Mouse (Mus musculus): ENCODE data around the gene Ddx4.
A peak's percentile ranks its signal among the peaks of the same experiment; 100 is the strongest.
"Not testable (repeated sequence)": the region's sequence is repeated elsewhere in the genome, so short reads cannot be mapped to it uniquely, and the experiment has no call there.

The Ddx4 gene

DNA sequence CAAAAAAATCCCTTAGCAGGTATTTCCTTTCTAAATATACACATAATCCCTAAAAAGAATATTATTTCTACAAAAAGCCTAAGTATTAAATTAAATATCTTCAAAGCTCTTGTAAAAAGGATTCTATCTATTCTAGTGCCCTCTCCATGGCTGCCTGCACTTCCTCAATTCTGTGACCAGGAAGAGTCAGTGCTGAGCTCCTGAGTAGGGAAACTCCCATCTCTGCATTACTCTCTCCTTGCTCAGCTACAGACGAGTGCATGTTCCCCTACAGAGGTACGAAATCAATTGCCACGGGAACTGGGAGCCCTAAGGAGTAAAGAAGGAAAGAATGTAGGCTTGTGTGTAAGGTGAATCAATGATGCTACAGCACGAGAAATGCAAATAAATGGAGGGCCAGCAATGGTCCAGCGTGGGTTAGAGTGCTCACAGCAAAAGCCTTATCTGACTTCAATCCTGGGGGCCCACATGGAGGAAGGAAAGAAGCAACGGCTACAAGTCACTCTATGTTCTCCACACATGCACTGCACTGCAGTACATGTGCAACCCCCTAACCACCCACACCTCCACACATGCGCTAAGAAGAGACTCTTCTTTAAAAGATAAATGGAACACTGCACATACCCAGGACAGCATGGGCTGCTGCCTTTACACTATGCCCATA, 17.0 kb downstream of the Ddx4 start:
- no peak for DNase-seq

DNA sequence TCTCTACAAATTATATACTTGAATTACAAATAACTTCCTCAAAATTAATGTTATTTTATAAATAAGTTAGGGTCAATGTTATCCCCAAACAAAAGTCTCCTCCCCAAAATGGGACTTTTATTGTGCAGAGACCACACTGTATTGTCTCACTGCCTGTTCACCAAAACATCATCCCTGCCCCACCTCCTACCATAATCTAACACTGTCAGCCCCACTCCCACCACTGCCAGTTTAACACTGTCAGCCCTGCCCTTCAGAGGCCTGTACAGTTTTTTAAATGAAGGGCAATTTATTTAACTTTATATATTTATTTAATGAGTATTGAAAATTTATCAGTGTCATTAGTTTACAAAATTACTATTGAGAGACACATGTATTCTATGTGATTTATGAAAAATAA, 26.7 kb downstream of the Ddx4 start:
- no peak for DNase-seq

DNA sequence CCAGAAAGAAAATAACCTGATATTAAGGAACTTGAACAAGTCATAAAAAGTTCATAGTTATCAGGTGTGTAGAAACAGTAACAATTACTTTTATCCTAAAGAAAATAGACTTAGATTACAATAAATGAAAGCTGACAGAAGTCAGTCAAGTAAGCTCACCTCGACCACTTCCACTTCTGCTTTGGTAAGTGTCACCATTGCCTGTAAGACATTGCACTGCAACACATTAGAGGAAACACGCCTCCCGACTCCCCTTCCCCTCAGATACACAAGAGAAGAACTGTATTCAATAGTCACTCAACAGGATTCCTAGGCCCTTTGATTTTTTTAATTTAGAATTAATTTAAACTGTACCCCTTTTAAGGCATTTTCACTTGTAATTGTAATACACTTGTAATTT, 27.7 kb downstream of the Ddx4 start:
- DNase-seq = no peak

DNA sequence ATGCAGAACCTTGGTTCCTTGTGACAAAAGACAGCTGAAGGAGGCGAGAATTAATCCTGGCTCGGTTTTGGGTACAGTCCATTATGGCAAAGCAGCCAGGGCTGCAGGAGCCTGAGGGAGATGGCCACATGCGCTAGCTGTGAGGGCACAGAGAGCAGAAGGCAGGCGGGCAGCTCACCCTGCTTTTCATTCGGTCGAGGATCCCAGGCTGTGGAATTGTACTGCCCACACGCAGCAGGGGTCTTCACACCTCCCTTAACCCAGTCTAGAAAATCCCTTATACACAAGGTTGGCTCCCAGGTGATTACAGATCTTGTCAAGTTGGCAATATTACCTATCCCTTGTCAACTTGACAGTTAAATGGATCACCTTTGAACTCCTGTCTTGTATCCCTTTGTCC, 28.6 kb downstream of the Ddx4 start:
- no peak for DNase-seq

DNA sequence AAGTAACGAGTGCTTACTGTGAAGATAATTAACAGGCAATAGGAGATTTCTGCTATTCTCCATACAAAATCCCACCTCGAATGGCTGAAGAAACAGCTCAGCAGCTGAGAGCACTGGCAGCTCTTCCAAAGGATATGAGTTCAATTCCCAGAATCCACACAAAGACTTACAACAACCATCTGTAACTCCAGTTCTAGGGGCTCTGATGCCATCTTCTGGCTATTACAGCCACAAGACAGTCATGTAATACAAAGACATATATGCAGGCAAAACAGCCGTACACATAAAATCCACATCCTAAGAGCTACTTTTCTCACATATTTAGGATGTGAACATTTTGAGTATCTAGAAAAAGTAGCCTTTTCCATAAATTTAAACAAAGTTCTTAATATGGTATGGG, 30.7 kb downstream of the Ddx4 start:
- no peak for DNase-seq

DNA sequence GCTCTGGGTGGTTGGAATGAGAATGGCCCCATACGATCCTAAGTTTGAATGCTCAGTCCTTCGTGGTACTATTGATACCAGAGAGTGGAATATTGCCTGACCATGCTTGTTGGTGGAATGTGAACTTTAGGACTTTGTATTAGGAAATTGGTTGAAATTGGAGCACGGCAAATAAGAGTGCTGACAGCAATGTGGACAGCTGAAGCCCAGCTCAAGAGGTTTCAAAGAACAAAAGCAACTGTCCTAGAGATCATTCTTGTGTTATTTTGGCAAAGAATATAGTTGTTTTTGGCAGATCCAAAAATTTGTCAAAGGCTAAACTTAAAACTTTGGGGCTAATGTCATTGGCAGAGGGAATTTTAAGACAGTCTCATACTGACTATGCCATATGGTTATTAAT, 43.7 kb downstream of the Ddx4 start:
- no peak for DNase-seq

DNA sequence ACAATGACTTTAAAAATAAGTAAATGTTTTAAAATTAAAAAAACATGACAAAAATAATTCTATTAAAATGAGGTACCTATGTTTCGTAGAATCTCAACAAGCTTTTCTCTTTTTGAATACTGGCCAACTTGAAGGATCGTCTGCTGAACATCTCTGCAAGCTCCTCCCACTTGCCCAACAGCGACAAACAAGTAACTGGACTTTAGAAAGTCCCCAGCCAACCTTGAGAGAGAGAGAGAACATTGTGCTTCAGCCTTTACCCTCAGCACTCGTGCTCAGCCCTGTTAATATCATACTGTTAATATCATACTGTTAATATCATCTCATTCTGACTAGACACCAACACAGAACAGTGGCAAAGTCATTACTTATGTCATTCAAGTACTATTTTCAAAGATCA, 47.9 kb downstream of the Ddx4 start:
- DNase-seq = no peak

DNA sequence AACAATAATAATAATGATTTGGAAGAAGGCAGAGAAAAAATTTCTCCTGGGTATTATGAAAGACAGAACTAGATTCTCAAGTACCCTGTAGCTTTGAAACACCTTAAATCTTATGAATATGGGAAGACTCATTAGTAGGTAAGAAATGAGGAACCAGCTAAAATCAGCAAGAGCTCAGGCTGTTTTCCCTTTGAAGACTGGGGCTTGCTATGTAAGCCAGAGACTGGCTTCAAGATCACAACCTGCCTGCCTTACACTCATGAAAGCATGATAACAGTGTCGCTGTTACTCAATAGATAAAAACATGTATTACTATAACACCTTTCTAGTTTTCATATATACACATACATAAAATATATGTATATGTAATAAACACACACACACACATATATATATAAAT, 48.4 kb downstream of the Ddx4 start:
- no peak for DNase-seq

GRCm38 (mm10) chr13:112602607-112603006, 49.7 kb downstream of the Ddx4 start:
- DNase-seq = no peak

- DNase-seq = not testable (repeated sequence)
These were observed 58.0 kb downstream of the Ddx4 start, which contains the start of gene Il31ra for GRCm38 (mm10) chr13:112594260-112594659. TSS of gene Il31ra (minus strand) at chr13:112594360.

DNA sequence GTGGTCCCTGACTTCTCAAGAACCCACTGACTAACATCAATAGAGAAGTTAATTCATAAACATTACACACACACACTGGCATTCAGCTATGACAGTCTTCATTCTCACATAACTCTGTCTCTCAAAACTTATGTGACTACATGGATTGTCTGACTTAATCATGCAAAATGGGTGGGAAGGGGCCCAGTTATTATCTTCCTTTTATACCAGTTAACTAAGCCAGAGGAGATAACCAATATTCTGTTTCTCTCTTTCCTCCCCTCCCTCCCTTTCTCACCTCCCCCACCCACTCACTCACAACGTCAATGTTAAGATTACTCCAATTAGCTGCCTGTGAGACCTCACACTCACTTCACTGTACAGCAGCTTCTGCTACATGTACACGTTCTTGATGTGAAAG, 62.0 kb downstream of the Ddx4 start:
- no peak for DNase-seq

DNA sequence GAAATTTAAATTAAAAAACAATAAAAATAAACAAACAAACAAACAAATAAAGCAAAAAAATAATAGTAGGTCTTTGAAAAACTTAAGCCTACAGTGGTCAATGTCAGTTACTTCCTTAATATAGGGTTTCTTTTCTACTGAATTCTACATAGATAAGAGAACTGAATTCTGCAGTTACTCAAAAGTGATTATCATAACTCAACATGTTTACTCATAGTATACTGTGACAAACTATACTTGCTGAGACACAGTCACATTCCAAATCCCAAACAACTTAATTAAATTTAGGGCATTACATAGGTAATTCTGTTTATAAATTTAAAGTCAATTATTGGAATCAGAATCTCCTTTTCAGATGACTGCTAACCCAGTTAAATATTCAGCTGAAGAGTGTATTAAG, 62.6 kb downstream of the Ddx4 start:
- no peak for DNase-seq

DNA sequence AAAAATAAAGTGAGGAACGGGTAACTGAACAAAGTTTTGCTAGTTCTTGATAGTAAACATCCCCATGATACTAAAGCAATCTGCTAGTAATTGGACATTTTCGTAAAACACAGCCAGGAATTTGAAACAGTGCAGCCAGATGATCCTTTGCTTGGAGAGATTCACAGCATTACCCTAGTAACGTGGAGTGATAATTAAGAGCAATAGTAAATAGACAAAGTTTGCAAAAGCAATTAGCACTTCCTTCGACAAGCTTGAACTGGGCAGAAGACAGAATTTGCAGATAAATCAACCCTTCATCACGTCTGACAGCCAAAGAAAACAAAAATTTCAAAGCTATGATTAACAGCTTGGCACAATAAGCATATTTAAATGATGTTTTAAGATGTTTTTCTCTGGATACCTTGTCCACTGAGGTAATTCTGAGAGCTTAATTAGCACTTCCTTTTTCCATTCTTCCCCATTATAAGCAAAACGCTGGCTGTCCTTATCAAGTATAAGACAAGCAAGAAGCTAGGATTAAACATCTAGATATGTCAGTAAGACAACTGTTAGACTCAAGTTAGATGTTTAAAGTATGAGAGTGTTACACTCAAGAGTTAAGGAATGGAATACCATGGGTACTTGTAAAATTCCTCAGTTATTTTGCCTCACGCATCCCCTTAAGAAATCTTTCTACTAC, 67.6 kb downstream of the Ddx4 start:
- no peak for DNase-seq

DNA sequence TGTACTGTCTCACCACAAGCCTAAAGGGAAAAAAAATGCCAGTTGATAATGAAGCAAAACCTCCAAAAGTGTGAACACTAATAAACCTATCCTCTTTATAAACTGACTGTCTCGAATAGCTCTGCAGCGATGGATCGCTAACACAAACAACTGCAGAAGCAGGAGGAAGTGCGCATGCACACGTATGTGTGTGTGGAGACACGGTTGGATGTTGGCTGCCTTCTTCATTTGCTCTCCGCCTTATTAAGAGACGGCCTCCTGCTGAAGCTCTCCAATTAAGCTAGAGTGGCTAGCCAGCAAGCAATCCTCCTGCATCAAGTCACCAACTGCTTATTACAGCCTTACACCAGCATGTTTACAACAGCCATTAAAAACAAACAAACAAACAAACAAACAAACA, 70.0 kb downstream of the Ddx4 start:
- DNase-seq = no peak

- DNase-seq = no peak
These were observed 70.5 kb downstream of the Ddx4 start for GRCm38 (mm10) chr13:112581796-112582195.

DNA sequence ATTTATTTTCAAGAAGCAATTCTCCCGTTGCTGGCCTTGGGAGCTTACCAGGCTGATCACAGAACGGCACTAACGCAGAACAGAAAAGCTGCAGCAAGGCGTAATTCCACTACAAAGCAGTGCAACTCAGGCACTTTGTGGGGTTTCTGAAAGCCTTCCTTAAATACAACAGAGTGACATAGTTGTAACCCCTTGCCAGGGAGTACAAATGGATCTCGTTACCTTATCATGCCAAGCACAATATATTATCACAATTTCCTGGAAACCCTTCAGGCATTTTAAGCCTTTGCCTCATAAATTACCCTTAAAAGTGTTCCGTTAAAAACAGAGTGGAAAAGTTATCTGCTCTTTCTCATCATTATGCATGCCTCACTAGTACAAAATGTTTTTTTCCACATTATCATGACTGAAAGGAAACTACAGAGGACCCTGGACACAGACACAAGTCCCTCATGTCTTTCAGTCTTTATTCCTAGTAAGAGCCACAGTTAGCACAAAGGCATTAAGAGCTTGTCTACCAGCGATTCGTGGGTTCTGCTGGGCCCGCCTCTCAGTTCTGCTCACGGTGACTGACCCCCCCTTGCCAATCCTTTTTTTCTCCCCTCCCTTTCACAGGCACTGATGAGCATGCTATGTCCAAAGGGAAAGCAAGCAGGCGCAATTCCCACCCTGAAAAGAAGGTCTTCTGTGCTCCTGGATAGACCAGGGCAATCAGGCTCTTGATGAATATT, 71.5 kb downstream of the Ddx4 start:
- no peak for DNase-seq

DNA sequence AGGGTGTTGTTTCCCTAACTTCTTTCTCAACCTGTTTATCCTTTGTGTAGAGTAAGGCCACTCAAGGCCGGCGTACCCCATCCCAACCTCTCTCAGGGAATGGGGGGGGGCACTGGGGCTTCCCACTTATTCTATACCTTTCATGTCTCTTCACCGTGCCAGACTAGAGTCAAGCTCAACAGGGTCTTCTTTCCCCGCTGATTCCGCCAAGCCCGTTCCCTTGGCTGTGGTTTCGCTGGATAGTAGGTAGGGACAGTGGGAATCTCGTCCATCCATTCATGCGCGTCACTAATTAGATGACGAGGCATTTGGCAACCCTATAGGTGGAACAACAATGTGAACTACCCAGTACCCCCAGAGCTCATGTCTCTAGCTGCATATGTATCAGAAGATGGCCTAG, 74.2 kb downstream of the Ddx4 start:
- DNase-seq = peak; percentile 100

DNA sequence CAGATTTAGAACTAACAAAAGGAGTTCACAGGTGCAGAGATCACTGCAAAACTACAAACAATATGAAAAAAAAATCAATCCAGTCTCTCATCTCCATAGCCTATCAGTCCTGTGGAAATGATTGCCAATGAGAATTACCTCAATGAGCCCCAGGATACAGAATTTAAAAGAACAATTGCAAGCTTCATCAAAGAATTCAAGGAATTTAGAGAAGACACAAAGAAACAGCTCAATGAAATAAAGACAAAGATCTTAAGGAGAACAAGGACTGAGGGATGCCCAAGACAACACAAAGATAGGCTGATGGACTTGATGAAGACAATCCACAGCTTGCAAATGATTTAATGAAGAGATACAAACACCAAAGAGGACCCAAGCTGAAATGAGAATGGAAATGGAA, 78.5 kb downstream of the Ddx4 start:
- no peak for DNase-seq

GRCm38 (mm10) chr13:112570768-112571167, 81.5 kb downstream of the Ddx4 start:
- DNase-seq = no peak

DNA sequence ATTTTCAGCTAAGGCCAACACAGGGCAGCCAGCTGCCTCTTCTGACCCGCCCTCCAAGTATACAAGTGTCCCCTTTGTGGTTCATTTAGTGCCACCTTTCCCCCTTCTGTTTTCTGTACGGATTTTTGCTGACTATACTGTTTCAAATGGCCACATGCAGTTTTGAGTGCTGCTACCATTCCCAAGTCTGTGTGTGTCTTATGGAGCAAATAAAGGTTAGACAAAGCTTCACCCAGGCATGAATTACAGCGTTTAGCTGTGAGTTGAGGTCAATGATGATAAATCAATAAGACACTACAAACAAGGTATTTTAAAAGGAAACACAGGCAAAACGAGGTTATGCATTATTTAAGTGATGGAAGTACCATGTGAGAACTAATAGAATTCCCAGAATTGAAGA, 82.7 kb downstream of the Ddx4 start:
- no peak for DNase-seq

DNA sequence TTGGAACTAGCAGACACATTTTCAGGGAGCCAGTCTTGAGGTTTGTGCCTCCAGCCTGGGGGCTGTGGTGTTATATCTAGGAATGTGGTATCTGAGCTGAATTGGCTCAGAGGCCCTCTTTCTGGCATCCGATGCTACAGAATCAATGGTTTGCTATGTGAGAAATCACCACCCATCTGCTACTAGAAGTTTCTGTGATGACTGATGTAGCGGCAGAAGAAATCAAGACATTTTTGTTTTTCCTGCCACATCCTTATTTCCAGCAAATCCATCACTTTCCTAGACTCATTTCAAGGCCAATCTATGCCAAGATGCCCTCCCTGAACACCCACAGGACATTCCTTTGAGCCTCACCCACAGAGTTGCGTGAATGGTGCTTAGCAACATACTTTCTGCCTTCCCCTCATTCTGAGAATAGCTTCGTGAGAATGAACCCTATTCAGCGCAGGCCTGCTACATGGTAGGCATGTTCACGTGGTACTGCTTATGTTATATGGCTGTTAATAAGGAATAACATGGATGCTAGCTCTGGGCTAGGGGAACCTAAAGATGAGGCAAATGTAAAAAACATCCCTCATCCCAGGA, 91.6 kb downstream of the Ddx4 start:
- no peak for DNase-seq

DNA sequence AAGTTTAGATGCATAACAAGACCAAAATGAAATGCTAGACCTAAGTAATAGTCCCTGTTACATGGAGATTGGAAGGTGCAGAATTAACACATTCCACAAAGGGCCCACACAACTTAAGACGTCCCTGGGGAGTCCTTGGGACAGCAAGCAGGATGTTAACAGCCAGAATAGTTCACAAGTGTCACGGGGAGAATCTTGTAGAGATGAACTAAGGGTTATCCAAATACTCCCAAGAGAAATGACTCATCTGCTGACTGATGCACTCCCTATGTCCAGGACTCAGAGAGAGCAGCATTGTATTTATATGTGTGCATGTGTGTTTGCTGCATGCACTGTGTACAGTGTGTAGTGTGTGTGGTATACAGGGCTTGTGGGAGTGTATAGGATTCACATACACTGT, 95.8 kb downstream of the Ddx4 start:
- no peak for DNase-seq

GRCm38 (mm10) chr13:112553304-112553703, 99.0 kb downstream of the Ddx4 start:
- no peak for DNase-seq
